Mouse (Mus musculus): Measurements from ENCODE around the gene Foxp1. TPM values are rescaled to one million over a fixed set of nuclear protein-coding genes. Genes with fewer than 3 reads are reported as not detected.

The Foxp1 gene
- polyA plus RNA-seq, 1 experiment from 2014 or later: 45.3 TPM

- H3K4me2 ChIP-seq (replicated peaks; ENCODE audit: low read depth): no peak overlapping the region
- no peak overlapping the region for H3K4me3 ChIP-seq (ENCODE audit: low read depth, low read length)
- no peak overlapping the region for H3K9ac ChIP-seq (ENCODE audit: low read depth, low read length)
- H3K36me3 ChIP-seq (ENCODE audit: control insufficient read depth, insufficient read depth): peaks cover 8% of the 10 kb centered on the region; the same call in 1 of the 2 replicates
- no peaks in the 10 kb centered on the region for H3K27me3 ChIP-seq (replicated peaks; ENCODE audit: control insufficient read depth, insufficient read depth, low read length)
- no peaks in the 10 kb centered on the region for H3K4me1 ChIP-seq (replicated peaks; ENCODE audit: control insufficient read depth, insufficient read depth, low read length)
- no peak overlapping the region for H3K27ac ChIP-seq (ENCODE audit: low read depth, low read length)
- no peak for TF ChIP-seq CTCF (IDR thresholded peaks at IDR 0.05; ENCODE audit: low read depth)
- no peak for ATAC-seq
- no peaks in the 10 kb centered on the region for H3K9me3 ChIP-seq (ENCODE audit: control insufficient read depth)
These were observed 281.8 kb downstream of the Foxp1 start for GRCm38 (mm10) chr6:99240764-99241163.

- Histone ChIP-seq H3K4me1 (replicated peaks; ENCODE audit: control insufficient read depth, insufficient read depth, low read length) (no peaks in the 10 kb centered on the region), H3K27ac (ENCODE audit: low read depth, low read length) (no peak overlapping the region), H3K4me2 (replicated peaks; ENCODE audit: low read depth) (no peak overlapping the region), H3K4me3 (ENCODE audit: low read depth, low read length) (no peak overlapping the region), H3K27me3 (replicated peaks; ENCODE audit: control insufficient read depth, insufficient read depth, low read length) (no peaks in the 10 kb centered on the region), H3K9me3 (ENCODE audit: control insufficient read depth) (no peaks in the 10 kb centered on the region), H3K9ac (ENCODE audit: low read depth, low read length) (no peak overlapping the region), H3K36me3 (ENCODE audit: control insufficient read depth, insufficient read depth) (peaks cover 4% of the 10 kb centered on the region; the same call in 1 of the 2 replicates)
- no peak for ATAC-seq
- WGBS: 70% methylated on average over 8 of the region's 8 CpGs
- TF ChIP-seq CTCF (IDR thresholded peaks at IDR 0.05; ENCODE audit: low read depth): no peak
These were observed 286.9 kb downstream of the Foxp1 start for GRCm38 (mm10) chr6:99235588-99235987.

- Histone ChIP-seq H3K4me2 (replicated peaks; ENCODE audit: low read depth) (no peak overlapping the region), H3K4me3 (ENCODE audit: low read depth, low read length) (no peak overlapping the region), H3K4me1 (replicated peaks; ENCODE audit: control insufficient read depth, insufficient read depth, low read length) (peaks cover 6% of the 10 kb centered on the region; the same call in 1 of the 2 replicates), H3K36me3 (ENCODE audit: control insufficient read depth, insufficient read depth) (peaks cover 4% of the 10 kb centered on the region; the same call in 1 of the 2 replicates), H3K9me3 (ENCODE audit: control insufficient read depth) (no peaks in the 10 kb centered on the region), H3K27ac (ENCODE audit: low read depth, low read length) (no peak overlapping the region), H3K27me3 (replicated peaks; ENCODE audit: control insufficient read depth, insufficient read depth, low read length) (no peaks in the 10 kb centered on the region), H3K9ac (ENCODE audit: low read depth, low read length) (no peak overlapping the region)
- no peak for ATAC-seq
- no peak for TF ChIP-seq CTCF (IDR thresholded peaks at IDR 0.05; ENCODE audit: low read depth)
- 84% methylated on average over 10 of the region's 10 CpGs for WGBS
These were observed 289.1 kb downstream of the Foxp1 start for GRCm38 (mm10) chr6:99233411-99233810.

GRCm38 (mm10) chr6:99228336-99228870 lies 294.1 kb downstream of the Foxp1 start:
- H3K27ac ChIP-seq (ENCODE audit: low read depth, low read length): no peak overlapping the region
- no peak for TF ChIP-seq CTCF (IDR thresholded peaks at IDR 0.05; ENCODE audit: low read depth)
- H3K9ac ChIP-seq (ENCODE audit: low read depth, low read length): no peak overlapping the region
- H3K4me3 ChIP-seq (ENCODE audit: low read depth, low read length): no peak overlapping the region
- no peak for ATAC-seq
- H3K4me1 ChIP-seq (replicated peaks; ENCODE audit: control insufficient read depth, insufficient read depth, low read length): peaks cover 6% of the 10 kb centered on the region; the same call in 1 of the 2 replicates
- WGBS: 82% methylated on average over 6 of the region's 6 CpGs
- H3K27me3 ChIP-seq (replicated peaks; ENCODE audit: control insufficient read depth, insufficient read depth, low read length): no peaks in the 10 kb centered on the region
- H3K9me3 ChIP-seq (ENCODE audit: control insufficient read depth): no peaks in the 10 kb centered on the region
- H3K4me2 ChIP-seq (replicated peaks; ENCODE audit: low read depth): no peak overlapping the region
- H3K36me3 ChIP-seq (ENCODE audit: control insufficient read depth, insufficient read depth): 0 out of 2 replicates have a peak, but pooled peaks cover 4% of the 10 kb centered on the region

GRCm38 (mm10) chr6:99221147-99221546 lies 301.4 kb downstream of the Foxp1 start:
- peak; percentile 81 for ATAC-seq
- WGBS: 51% methylated on average over 5 of the region's 5 CpGs
- H3K9ac ChIP-seq (ENCODE audit: low read depth, low read length): no peak overlapping the region
- H3K4me1 ChIP-seq (replicated peaks; ENCODE audit: control insufficient read depth, insufficient read depth, low read length): no peaks in the 10 kb centered on the region
- H3K4me2 ChIP-seq (replicated peaks; ENCODE audit: low read depth): 0 out of 2 replicates have a peak overlapping the region, but pooled peaks have one; percentile 10
- H3K27me3 ChIP-seq (replicated peaks; ENCODE audit: control insufficient read depth, insufficient read depth, low read length): no peaks in the 10 kb centered on the region
- no peak for TF ChIP-seq CTCF (IDR thresholded peaks at IDR 0.05; ENCODE audit: low read depth)
- no peaks in the 10 kb centered on the region for H3K36me3 ChIP-seq (ENCODE audit: control insufficient read depth, insufficient read depth)
- peak overlapping the region; percentile 62 for H3K27ac ChIP-seq (ENCODE audit: low read depth, low read length)
- no peak overlapping the region for H3K4me3 ChIP-seq (ENCODE audit: low read depth, low read length)
- H3K9me3 ChIP-seq (ENCODE audit: control insufficient read depth): no peaks in the 10 kb centered on the region

- Histone ChIP-seq H3K27ac (ENCODE audit: low read depth, low read length) (no peak overlapping the region), H3K4me3 (ENCODE audit: low read depth, low read length) (no peak overlapping the region), H3K27me3 (replicated peaks; ENCODE audit: control insufficient read depth, insufficient read depth, low read length) (no peaks in the 10 kb centered on the region), H3K9ac (ENCODE audit: low read depth, low read length) (no peak overlapping the region), H3K4me1 (replicated peaks; ENCODE audit: control insufficient read depth, insufficient read depth, low read length) (no peaks in the 10 kb centered on the region), H3K4me2 (replicated peaks; ENCODE audit: low read depth) (no peak overlapping the region), H3K9me3 (ENCODE audit: control insufficient read depth) (no peaks in the 10 kb centered on the region), H3K36me3 (ENCODE audit: control insufficient read depth, insufficient read depth) (no peaks in the 10 kb centered on the region)
- ATAC-seq: no peak
- no peak for TF ChIP-seq CTCF (IDR thresholded peaks at IDR 0.05; ENCODE audit: low read depth)
- WGBS: 90% methylated on average over 3 of the region's 3 CpGs
These were observed 302.0 kb downstream of the Foxp1 start for GRCm38 (mm10) chr6:99220472-99220871.

Data from intestine, postnatal 0 days (tissue).